Mouse (Mus musculus) forebrain, embryonic 16.5 days (tissue): ENCODE measurements around the gene Gm12800. TPM values are rescaled to one million over a fixed set of nuclear protein-coding genes. Genes with fewer than 3 reads are reported as not detected.

Experiments used
- polyA plus RNA-seq: library from polyadenylated mRNA; unstranded; fragments of >200 nt; fragmentation: Nextera tagmentation; extraction: Ambion mirVana; gene quantifications from 2 replicates; pipeline ENCODE4 v1.2.1, GENCODE M21; 2015

The Gm12800 gene
- polyA plus RNA-seq, 1 experiment from 2014 or later = not detected

Other genes starting within 250 kb of the Gm12800 start
- 4.9 TPM in 2 replicates for gene Lepr, start 191.7 kb upstream of the Gm12800 start, polyA plus RNA-seq
- not detected in 2 replicates for gene B020004J07Rik, start 65.1 kb upstream of the Gm12800 start, polyA plus RNA-seq
- gene C130073F10Rik, start 15.3 kb upstream of the Gm12800 start, polyA plus RNA-seq = not detected in 2 replicates
- gene Gm12794, start 31.3 kb downstream of the Gm12800 start, polyA plus RNA-seq = not detected in 2 replicates
- gene Gm12790, start 71.9 kb downstream of the Gm12800 start, polyA plus RNA-seq = not detected in 2 replicates
- gene Gm12789, start 77.5 kb downstream of the Gm12800 start, polyA plus RNA-seq = not detected in 2 replicates
- gene Pde4b, start 178.4 kb downstream of the Gm12800 start, polyA plus RNA-seq = 29.3 and 32.1 TPM in 2 replicates